Mouse (Mus musculus): ENCODE measurements around the gene Kcnh1.

DNA sequence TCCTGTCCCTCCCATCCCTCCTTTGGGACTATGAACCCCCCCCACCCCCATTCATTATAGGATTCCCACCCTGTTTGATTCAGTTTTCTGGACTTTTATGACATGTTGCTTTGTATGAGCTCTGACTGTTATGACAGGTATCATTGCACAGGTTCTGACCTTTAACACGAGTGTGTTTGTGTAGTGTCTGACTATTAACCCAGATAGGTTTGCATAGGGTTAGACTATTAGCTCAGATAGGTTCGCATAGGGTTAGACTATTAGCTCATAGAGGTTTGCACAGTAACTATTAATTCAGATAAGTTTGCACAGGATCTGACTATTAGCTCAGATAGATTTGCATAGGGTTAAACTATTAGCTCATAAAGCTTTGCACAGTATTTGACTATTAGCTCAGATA is 201.7 kb downstream of the Kcnh1 start:
- no peak for TF ChIP-seq GATA1 (IDR thresholded peaks at IDR 0.05; ENCODE audit: low read length)
- no peak for TF ChIP-seq TAL1 (IDR thresholded peaks at IDR 0.05; ENCODE audit: low read length)
